Mouse (Mus musculus): Measurements from ENCODE around the gene Ldb2.

DNA sequence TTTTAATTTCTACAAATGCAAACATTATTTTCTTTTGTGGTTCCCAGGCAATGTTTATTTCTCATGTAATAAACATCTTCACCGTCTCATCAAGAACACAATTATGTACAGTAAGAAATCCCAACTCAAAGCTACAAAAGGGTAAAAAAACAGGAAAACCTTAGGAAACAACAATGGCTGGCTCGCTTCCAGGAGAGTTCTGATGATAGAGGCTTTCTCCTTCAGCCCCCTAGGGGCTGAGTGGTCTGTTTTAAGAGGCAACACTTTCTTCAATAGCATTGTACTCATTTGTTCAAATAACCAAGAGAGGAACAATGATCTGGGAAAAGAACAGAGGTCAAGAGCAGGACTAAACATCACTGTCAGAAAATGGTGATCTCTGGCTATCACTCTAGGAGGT lies 173.4 kb downstream of the Ldb2 start:
- TF ChIP-seq CTCF (IDR thresholded peaks at IDR 0.05) (peak; percentile 15), EP300 (IDR thresholded peaks at IDR 0.05) (no peak)

Measured in lung, postnatal 0 days (tissue).